In the genomic region with DNA sequence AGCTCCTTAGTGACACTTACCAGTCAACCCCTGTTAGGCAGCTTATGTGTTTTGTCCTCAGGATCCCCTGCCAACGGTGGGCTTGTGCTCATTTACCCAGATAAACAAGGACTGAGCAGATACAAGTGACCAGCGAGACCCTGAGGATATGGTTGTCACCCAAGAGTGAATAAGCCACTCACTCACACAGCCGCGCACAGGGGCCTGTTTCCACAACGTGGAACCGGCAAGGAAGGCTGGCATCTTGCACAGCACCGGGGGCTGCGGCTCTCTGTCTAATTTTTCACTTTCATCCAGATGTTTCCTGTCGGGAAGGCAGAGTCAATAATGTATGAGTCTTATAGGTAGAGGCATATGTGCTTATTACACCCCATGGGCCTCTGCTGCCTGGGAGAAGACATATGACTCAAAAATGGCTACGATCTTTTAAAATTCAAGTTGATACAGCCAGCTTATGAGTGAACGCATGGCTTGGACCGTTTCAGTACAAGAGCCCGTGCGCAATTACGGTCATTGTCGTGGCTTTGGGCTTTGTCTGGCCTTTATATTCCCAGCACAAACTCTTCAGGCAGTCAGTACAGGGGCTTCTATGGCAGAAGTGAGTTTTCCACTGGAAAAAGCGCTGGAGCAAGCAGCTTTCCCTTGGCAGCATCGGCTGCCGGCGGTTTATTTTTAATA, we compare ENCODE assay signal across 14 mouse cellular contexts.
A peak's percentile ranks its signal among the peaks of the same experiment; 100 is the strongest.
DNase-seq lines count a peak whose midpoint lies in the region; ATAC-seq and TF ChIP-seq lines count a peak whose summit lies in the region.
"Had no signal": no experiment of that assay in that cellular context is flagged by ENCODE, and none has a peak within 500 bp of the region (broad histone marks: within the 10 kb centered on the region; RNA-seq: fewer than 3 reads in every experiment).

No protein-coding gene starts in this region.

- H3K9ac ChIP-seq in forebrain, embryonic 12.5 days: no peak overlapping the region
- no peak overlapping the region for H3K9ac ChIP-seq in forebrain, embryonic 11.5 days (ENCODE audit: low read length)
- H3K9ac ChIP-seq in lung, embryonic 14.5 days: no peak overlapping the region
- H3K9ac ChIP-seq in limb, embryonic 13.5 days: 0 out of 2 replicates have a peak overlapping the region, but pooled peaks have one; percentile 0
- H3K9ac ChIP-seq: heart, embryonic 15.5 days; liver, embryonic 15.5 days had no signal

- DNase-seq in forebrain, embryonic 11.5 days (ENCODE audit: low spot score): no peak
- DNase-seq in lung, embryonic 14.5 days: peak; percentile 26
- no peak for DNase-seq in lung, postnatal 25 days (ENCODE audit: low spot score)
- DNase-seq in retina, postnatal 1 day: peak; percentile 51
- no peak for DNase-seq in left cerebral cortex, adult 8-10 months (ENCODE audit: low spot score in 2 of 2)
- DNase-seq in spleen, postnatal 14 days (ENCODE audit: low spot score in 2 of 2): no peak
- DNase-seq: cerebellum, adult 18-20 months; lung, postnatal 36 days; thymus, adult 2 months had no signal

- no peak overlapping the region for H3K4me3 ChIP-seq in forebrain, embryonic 12.5 days (replicated peaks)
- no peak overlapping the region for H3K4me3 ChIP-seq in forebrain, embryonic 11.5 days (ENCODE audit: low read depth, low read length)
- H3K4me3 ChIP-seq in lung, embryonic 14.5 days (ENCODE audit: low read depth, low read length): no peak overlapping the region
- H3K4me3 ChIP-seq in limb, embryonic 13.5 days: no peak overlapping the region
- H3K4me3 ChIP-seq: heart, embryonic 15.5 days; liver, embryonic 15.5 days had no signal

- peak overlapping the region; percentile 31; the same call in 1 of the 2 replicates for H3K27ac ChIP-seq in forebrain, embryonic 12.5 days
- no peak overlapping the region for H3K27ac ChIP-seq in forebrain, embryonic 11.5 days (ENCODE audit: low read depth, low read length)
- H3K27ac ChIP-seq in lung, embryonic 14.5 days (ENCODE audit: low read depth): no peak overlapping the region
- peak overlapping the region; percentile 11; the same call in 1 of the 2 replicates for H3K27ac ChIP-seq in limb, embryonic 13.5 days
- H3K27ac ChIP-seq: heart, embryonic 15.5 days; liver, embryonic 15.5 days had no signal

- H3K36me3 ChIP-seq in forebrain, embryonic 12.5 days (replicated peaks): no peaks in the 10 kb centered on the region
- H3K36me3 ChIP-seq in forebrain, embryonic 11.5 days (ENCODE audit: control insufficient read depth, insufficient read depth, low read length): no peaks in the 10 kb centered on the region
- H3K36me3 ChIP-seq in lung, embryonic 14.5 days (ENCODE audit: insufficient read depth): no peaks in the 10 kb centered on the region
- no peaks in the 10 kb centered on the region for H3K36me3 ChIP-seq in limb, embryonic 13.5 days
- H3K36me3 ChIP-seq: heart, embryonic 15.5 days; liver, embryonic 15.5 days had no signal

- TF ChIP-seq CTCF in lung, embryonic 14.5 days (IDR thresholded peaks at IDR 0.05; ENCODE audit: low read depth): no peak

- no peak overlapping the region for H3K4me2 ChIP-seq in forebrain, embryonic 12.5 days
- no peak overlapping the region for H3K4me2 ChIP-seq in forebrain, embryonic 11.5 days (ENCODE audit: low read depth, low read length, severe bottlenecking)
- no peak overlapping the region for H3K4me2 ChIP-seq in lung, embryonic 14.5 days
- H3K4me2 ChIP-seq in limb, embryonic 13.5 days (replicated peaks): 0 out of 2 replicates have a peak overlapping the region, but pooled peaks have one; percentile 19
- H3K4me2 ChIP-seq: heart, embryonic 15.5 days; liver, embryonic 15.5 days had no signal

- H3K9me3 ChIP-seq in forebrain, embryonic 12.5 days: no peaks in the 10 kb centered on the region
- no peaks in the 10 kb centered on the region for H3K9me3 ChIP-seq in forebrain, embryonic 11.5 days (ENCODE audit: control insufficient read depth, low read length)
- H3K9me3 ChIP-seq in lung, embryonic 14.5 days (ENCODE audit: low read depth, low read length): no peaks in the 10 kb centered on the region
- H3K9me3 ChIP-seq in limb, embryonic 13.5 days: no peaks in the 10 kb centered on the region
- H3K9me3 ChIP-seq: heart, embryonic 15.5 days; liver, embryonic 15.5 days had no signal

- no peak for ATAC-seq in forebrain, embryonic 12.5 days (ENCODE audit: low FRiP score)
- no peak for ATAC-seq in forebrain, embryonic 11.5 days (replicated peaks; ENCODE audit: low FRiP score)
- ATAC-seq in lung, embryonic 14.5 days (ENCODE audit: insufficient read depth): no peak
- peak; percentile 54; the same call in 1 of the 2 replicates for ATAC-seq in limb, embryonic 13.5 days (ENCODE audit: low FRiP score, low read depth)
- ATAC-seq: inflammation-experienced regulatory T-cells, adult 6 months had no signal

- H3K4me1 ChIP-seq in forebrain, embryonic 12.5 days: peaks cover 21% of the 10 kb centered on the region
- H3K4me1 ChIP-seq in forebrain, embryonic 11.5 days (replicated peaks; ENCODE audit: control insufficient read depth, insufficient read depth, low read length): peaks cover 4% of the 10 kb centered on the region; the same call in 1 of the 2 replicates
- no peaks in the 10 kb centered on the region for H3K4me1 ChIP-seq in lung, embryonic 14.5 days (ENCODE audit: insufficient read depth)
- peaks cover 52% of the 10 kb centered on the region for H3K4me1 ChIP-seq in limb, embryonic 13.5 days

- 69% methylated on average over 20 of the region's 20 CpGs for WGBS in forebrain, embryonic 12.5 days
- WGBS in forebrain, embryonic 11.5 days: 76% methylated on average over 20 of the region's 20 CpGs
- WGBS in lung, embryonic 14.5 days: 63% methylated on average over 20 of the region's 20 CpGs
- WGBS in limb, embryonic 13.5 days: 43% methylated on average over 20 of the region's 20 CpGs

- no peaks in the 10 kb centered on the region for H3K27me3 ChIP-seq in forebrain, embryonic 12.5 days
- no peaks in the 10 kb centered on the region for H3K27me3 ChIP-seq in forebrain, embryonic 11.5 days (ENCODE audit: control insufficient read depth, insufficient read depth, low read length)
- H3K27me3 ChIP-seq in lung, embryonic 14.5 days (ENCODE audit: insufficient read depth, low read length): no peaks in the 10 kb centered on the region
- no peaks in the 10 kb centered on the region for H3K27me3 ChIP-seq in limb, embryonic 13.5 days
- H3K27me3 ChIP-seq: heart, embryonic 15.5 days had no signal

Comparison
In these comparisons a context has a peak if more than half of its experiments do, and no peak if none do; other contexts are left out.
1. H3K27ac ChIP-seq: peak in forebrain, embryonic 12.5 days (single experiment) and limb, embryonic 13.5 days (single experiment); none in forebrain, embryonic 11.5 days (single experiment) and lung, embryonic 14.5 days (single experiment).
2. DNase-seq: peak in lung, embryonic 14.5 days (single experiment) and retina, postnatal 1 day (single experiment); none in forebrain, embryonic 11.5 days (single experiment), lung, postnatal 25 days (single experiment), left cerebral cortex, adult 8-10 months (0 of 2) and spleen, postnatal 14 days (0 of 2).